Mouse (Mus musculus) lung, postnatal 0 days (tissue): ENCODE results near the gene Tma7.

Experiments
- CTCF ChIP-seq: IDR thresholded peaks from 2 replicates; pipeline ENCODE4 v1.5.1; 2016; ENCODE audit warnings: antibody characterized with exemption, mild to moderate bottlenecking
- EP300 ChIP-seq: IDR thresholded peaks from 2 replicates; pipeline ENCODE4 v1.6.1; 2016; ENCODE audit warnings: antibody characterized with exemption, mild to moderate bottlenecking, control low read depth

DNA sequence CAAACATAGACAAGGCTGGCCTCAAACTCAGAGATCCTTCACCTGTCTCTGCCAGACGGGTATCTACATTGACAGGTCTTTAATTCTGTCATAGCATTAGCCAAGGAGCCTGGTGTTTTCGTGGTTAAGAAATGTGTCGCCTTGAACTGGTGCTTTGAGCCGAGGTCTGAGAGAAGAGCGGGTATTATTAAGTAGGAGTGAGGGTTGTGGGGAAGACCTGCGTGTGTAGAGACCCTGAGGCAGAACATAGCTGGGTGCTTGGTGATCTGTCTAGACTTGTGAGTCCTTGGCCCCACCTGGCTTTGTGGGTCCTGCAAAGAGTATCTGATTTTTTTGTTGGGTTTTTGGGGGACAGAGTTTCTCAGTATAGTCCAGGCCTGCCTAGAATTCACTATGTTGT, 28.5 kb downstream of the Tma7 start:
- TF ChIP-seq EP300 (no peak), CTCF (no peak)
